Mouse (Mus musculus): Measurements from ENCODE around the gene Elovl7.

DNA sequence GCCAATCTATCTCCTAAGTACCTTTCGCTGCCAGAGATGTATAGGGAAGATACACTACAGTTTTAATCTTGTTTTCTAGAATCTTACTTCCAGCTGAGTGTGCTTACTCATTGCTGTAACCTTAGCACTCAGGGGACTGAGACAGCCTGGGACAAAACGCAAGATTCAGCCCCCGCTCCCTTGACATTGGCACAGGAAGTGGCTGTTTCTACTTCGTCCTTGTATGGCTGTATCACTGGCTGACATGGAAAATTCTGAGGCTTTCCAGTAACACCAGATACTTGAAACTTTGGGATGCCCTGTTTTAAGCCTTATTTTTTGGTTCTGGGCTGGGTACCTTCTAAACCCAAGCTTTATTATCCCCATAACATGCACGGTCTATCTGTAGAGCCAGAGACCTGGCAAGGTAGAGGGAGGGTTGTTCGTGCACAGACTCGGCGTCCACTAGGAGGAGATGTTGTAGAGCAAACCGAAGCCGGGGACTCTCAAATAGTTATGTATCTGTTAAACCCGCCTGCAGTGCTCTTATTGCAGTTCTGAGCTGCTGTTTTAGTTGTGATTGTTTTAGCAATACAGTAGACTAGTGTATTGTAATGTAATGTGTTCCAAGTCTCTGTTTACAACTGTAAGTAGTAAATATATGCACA, 23.0 kb upstream of the Elovl7 start:
- TF ChIP-seq CTCF (IDR thresholded peaks at IDR 0.05; ENCODE audit: borderline replicate concordance, control insufficient read depth, extremely low read depth, insufficient read depth, low read length, poor library complexity): no peak
- TF ChIP-seq POLR2A (IDR thresholded peaks at IDR 0.05; ENCODE audit: control insufficient read depth, extremely low read depth, insufficient read depth, low read length, poor library complexity): no peak
